Mouse (Mus musculus) stomach, postnatal 0 days (tissue): ENCODE results near the gene Spata17.

Experiments used
- CTCF ChIP-seq: IDR thresholded peaks from 2 replicates; pipeline ENCODE4 v1.5.1; 2016; ENCODE audit warnings: antibody characterized with exemption, low read depth, mild to moderate bottlenecking, moderate library complexity
- EP300 ChIP-seq: optimal IDR thresholded peaks from 2 replicates; pipeline ENCODE3; 2016; ENCODE audit warnings: antibody characterized with exemption

- TF ChIP-seq EP300 (no peak), CTCF (no peak)
Observed at GRCm38 (mm10) chr1:187028841-187029240, 186.4 kb downstream of the Spata17 start.
